Mouse (Mus musculus) hindbrain, embryonic 14.5 days (tissue): Measurements from ENCODE around the gene Pigh. TPM values are rescaled to one million over a fixed set of nuclear protein-coding genes. Genes with fewer than 3 reads are reported as not detected.

Source experiments
- ATAC-seq: fragments of 200-750 bp; cut with Nextera tagmentation; 2 replicates; pipeline ENCODE4 v1.8.0; 2017; ENCODE audit warnings: moderate number of reproducible peaks, mild to moderate bottlenecking, moderate TSS enrichment, moderate library complexity; ENCODE audit not compliant: low FRiP score
- DNase-seq: peaks from one replicate; pipeline ENCODE4 v3.0.0-alpha.2; 2015; ENCODE audit warnings: low spot score
- H3K27ac ChIP-seq: fragments of 300-500 bp; sonication (generic); 2 replicates; pipeline ENCODE4 v1.5.1; 2014; ENCODE audit warnings: mild to moderate bottlenecking, moderate library complexity
- H3K27me3 ChIP-seq: fragments of 300-500 bp; sonication (generic); 2 replicates; pipeline ENCODE4 v1.6.1; 2014; ENCODE audit warnings: mild to moderate bottlenecking, low read length, mixed read lengths; ENCODE audit not compliant: control insufficient read depth, insufficient read depth
- H3K36me3 ChIP-seq: fragments of 300-500 bp; sonication (generic); replicated peaks from 2 replicates; pipeline ENCODE4 v1.6.1; 2014; ENCODE audit not compliant: control insufficient read depth, insufficient read depth
- H3K4me1 ChIP-seq: fragments of 300-500 bp; sonication (generic); replicated peaks from 2 replicates; pipeline ENCODE4 v1.6.1; 2014; ENCODE audit warnings: antibody characterized with exemption, low read length, mixed read lengths; ENCODE audit not compliant: control insufficient read depth, insufficient read depth
- H3K4me2 ChIP-seq: fragments of 300-500 bp; sonication (generic); replicated peaks from 2 replicates; pipeline ENCODE4 v1.6.1; 2014; ENCODE audit warnings: mild to moderate bottlenecking, moderate library complexity
- H3K4me3 ChIP-seq: fragments of 300-500 bp; sonication (generic); replicated peaks from 2 replicates; pipeline ENCODE4 v1.5.1; 2014; ENCODE audit warnings: mild to moderate bottlenecking, low read length
- H3K9ac ChIP-seq: fragments of 300-500 bp; sonication (generic); 2 replicates; pipeline ENCODE4 v1.6.1; 2014
- H3K9me3 ChIP-seq: fragments of 300-500 bp; sonication (generic); 2 replicates; pipeline ENCODE4 v1.6.1; 2016; ENCODE audit warnings: low read length; ENCODE audit not compliant: control insufficient read depth
- WGBS: fragments of 180-500 bp; shearing (Covaris S2); extraction: QIAGEN DNeasy Blood & Tissue Kit; methylation state at CpG from one replicate; pipeline ENCODE4 v1.1.7; 2014; 5-methylcytosine and 5-hydroxymethylcytosine counted together
- polyA plus RNA-seq: library from polyadenylated mRNA; unstranded; fragments of >200 nt; fragmentation: Nextera tagmentation; extraction: Ambion mirVana; gene quantifications from 2 replicates; pipeline ENCODE4 v1.2.1, GENCODE M21; 2014

Gene Pigh
- polyA plus RNA-seq, 1 experiment from 2014 or later: 16.4 TPM

- 95% methylated on average over 7 of the region's 7 CpGs for WGBS
- no peak for ATAC-seq
- no peaks in the 10 kb centered on the region for H3K4me1 ChIP-seq
- H3K9ac ChIP-seq: no peak overlapping the region
- no peak for DNase-seq
- no peak overlapping the region for H3K27ac ChIP-seq
- H3K36me3 ChIP-seq: peaks cover 22% of the 10 kb centered on the region
- no peaks in the 10 kb centered on the region for H3K27me3 ChIP-seq
- no peak overlapping the region for H3K4me2 ChIP-seq
- no peak overlapping the region for H3K4me3 ChIP-seq
- H3K9me3 ChIP-seq: no peaks in the 10 kb centered on the region
Observed at GRCm38 (mm10) chr12:79055276-79055675, 34.2 kb downstream of the Pigh start.

GRCm38 (mm10) chr12:79052073-79052472 is 37.4 kb downstream of the Pigh start:
- no peak overlapping the region for H3K4me2 ChIP-seq
- H3K4me1 ChIP-seq: no peaks in the 10 kb centered on the region
- peaks cover 22% of the 10 kb centered on the region for H3K36me3 ChIP-seq
- H3K9ac ChIP-seq: no peak overlapping the region
- DNase-seq (no peak), ATAC-seq (no peak)
- no peak overlapping the region for H3K27ac ChIP-seq
- H3K9me3 ChIP-seq: no peaks in the 10 kb centered on the region
- no peaks in the 10 kb centered on the region for H3K27me3 ChIP-seq
- 92% methylated on average over 2 of the region's 2 CpGs for WGBS
- no peak overlapping the region for H3K4me3 ChIP-seq

DNA sequence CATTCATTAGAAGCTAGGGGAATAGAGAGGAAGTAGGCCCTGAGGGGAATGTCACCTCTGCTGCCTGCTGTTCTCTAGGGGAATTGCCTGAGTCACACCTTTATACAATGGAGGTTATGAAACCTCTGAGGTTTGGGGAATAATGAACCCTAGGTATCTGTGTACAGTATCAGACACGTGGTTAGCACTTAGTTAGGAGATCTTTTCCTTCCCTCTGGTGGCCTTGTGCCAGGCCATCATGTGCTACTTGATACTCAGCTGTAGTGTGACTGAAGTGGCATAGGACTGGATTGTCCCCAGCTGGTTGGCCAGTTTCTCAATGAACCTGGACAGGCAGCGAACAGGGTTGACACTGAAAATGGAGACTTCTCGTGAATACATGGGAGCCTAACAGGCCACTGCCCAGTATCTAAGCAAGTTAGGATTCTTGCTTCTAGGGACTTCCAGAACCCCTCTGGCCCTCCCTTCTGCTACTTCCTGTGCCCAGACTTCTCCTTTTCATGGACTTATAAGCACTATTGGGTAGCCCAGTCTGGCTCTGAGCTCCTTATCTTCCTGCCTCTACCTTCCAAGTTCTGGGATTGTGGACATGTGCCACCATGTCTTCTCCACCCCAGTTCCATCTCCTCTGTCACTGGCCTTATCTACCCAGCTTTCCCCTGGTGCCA is 38.8 kb downstream of the Pigh start:
- no peaks in the 10 kb centered on the region for H3K9me3 ChIP-seq
- no peak overlapping the region for H3K27ac ChIP-seq
- DNase-seq (no peak), ATAC-seq (no peak)
- WGBS: 91% methylated on average over 3 of the region's 3 CpGs
- no peaks in the 10 kb centered on the region for H3K27me3 ChIP-seq
- no peak overlapping the region for H3K4me3 ChIP-seq
- no peaks in the 10 kb centered on the region for H3K4me1 ChIP-seq
- peaks cover 18% of the 10 kb centered on the region for H3K36me3 ChIP-seq
- H3K4me2 ChIP-seq: no peak overlapping the region
- H3K9ac ChIP-seq: no peak overlapping the region

- Histone ChIP-seq H3K4me2 (no peak overlapping the region), H3K27ac (no peak overlapping the region), H3K27me3 (no peaks in the 10 kb centered on the region), H3K9ac (no peak overlapping the region), H3K4me1 (no peaks in the 10 kb centered on the region), H3K4me3 (no peak overlapping the region), H3K9me3 (no peaks in the 10 kb centered on the region), H3K36me3 (peaks cover 16% of the 10 kb centered on the region)
- no peak for DNase-seq
- ATAC-seq: no peak
- WGBS: 77% methylated on average over 2 of the region's 2 CpGs
Observed at GRCm38 (mm10) chr12:79049807-79050206, 39.6 kb downstream of the Pigh start.

- Histone ChIP-seq H3K27me3 (no peaks in the 10 kb centered on the region), H3K36me3 (peaks cover 17% of the 10 kb centered on the region; the same call in 1 of the 2 replicates), H3K27ac (no peak overlapping the region), H3K4me2 (no peak overlapping the region), H3K4me3 (no peak overlapping the region), H3K9ac (no peak overlapping the region), H3K9me3 (no peaks in the 10 kb centered on the region), H3K4me1 (no peaks in the 10 kb centered on the region)
- WGBS: 90% methylated on average over 1 of the region's 1 CpGs
- DNase-seq (no peak), ATAC-seq (no peak)
Observed at GRCm38 (mm10) chr12:79048898-79049297, 40.6 kb downstream of the Pigh start.

DNA sequence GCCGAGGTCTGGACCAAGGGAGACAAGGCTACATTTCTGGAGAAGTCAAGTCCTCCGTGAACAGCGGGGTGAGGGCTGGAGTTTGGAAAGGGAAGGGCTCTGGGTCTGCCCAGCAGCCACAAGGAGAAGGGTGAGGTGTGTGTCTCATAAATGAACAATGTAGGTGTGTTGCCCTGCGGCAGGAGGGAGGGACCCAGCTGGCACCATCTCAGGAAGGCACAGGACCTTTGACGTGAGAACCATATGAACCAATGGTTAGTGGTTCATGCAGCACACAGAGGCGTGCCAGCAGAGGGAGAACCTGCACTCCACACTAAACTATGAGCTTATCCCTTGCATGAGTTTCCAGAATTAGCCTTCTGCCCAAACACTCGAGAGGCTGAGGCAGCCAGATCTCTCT is 42.2 kb downstream of the Pigh start:
- Histone ChIP-seq H3K4me1 (no peaks in the 10 kb centered on the region), H3K27ac (no peak overlapping the region), H3K9me3 (no peaks in the 10 kb centered on the region), H3K4me3 (no peak overlapping the region), H3K27me3 (no peaks in the 10 kb centered on the region), H3K36me3 (peaks cover 23% of the 10 kb centered on the region; the same call in 1 of the 2 replicates), H3K4me2 (no peak overlapping the region), H3K9ac (no peak overlapping the region)
- DNase-seq: no peak
- no peak for ATAC-seq
- 90% methylated on average over 7 of the region's 7 CpGs for WGBS

DNA sequence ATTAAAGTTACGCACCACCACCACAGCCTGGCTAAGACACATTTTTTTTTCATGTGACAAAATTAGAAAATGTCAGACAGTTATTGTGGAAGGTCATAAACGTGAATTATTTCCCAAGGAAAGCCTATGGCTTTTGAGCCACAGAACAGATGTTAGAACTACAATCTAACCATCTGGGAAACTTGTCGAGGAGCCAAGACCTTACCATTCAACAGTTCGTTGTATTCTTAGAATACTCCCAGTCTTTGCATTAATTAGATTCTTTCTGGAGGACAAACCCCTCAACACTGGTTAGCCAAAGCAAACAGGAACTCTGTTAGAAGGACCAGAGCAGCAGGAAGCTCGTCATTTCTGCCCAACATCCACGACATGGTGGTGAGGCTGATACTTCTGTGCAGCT is 43.3 kb downstream of the Pigh start:
- Histone ChIP-seq H3K27me3 (no peaks in the 10 kb centered on the region), H3K4me3 (no peak overlapping the region), H3K27ac (no peak overlapping the region), H3K4me1 (no peaks in the 10 kb centered on the region), H3K9me3 (no peaks in the 10 kb centered on the region), H3K9ac (no peak overlapping the region), H3K36me3 (peaks cover 24% of the 10 kb centered on the region; the same call in 1 of the 2 replicates), H3K4me2 (no peak overlapping the region)
- ATAC-seq: no peak
- no peak for DNase-seq
- WGBS: 74% methylated on average over 6 of the region's 6 CpGs

DNA sequence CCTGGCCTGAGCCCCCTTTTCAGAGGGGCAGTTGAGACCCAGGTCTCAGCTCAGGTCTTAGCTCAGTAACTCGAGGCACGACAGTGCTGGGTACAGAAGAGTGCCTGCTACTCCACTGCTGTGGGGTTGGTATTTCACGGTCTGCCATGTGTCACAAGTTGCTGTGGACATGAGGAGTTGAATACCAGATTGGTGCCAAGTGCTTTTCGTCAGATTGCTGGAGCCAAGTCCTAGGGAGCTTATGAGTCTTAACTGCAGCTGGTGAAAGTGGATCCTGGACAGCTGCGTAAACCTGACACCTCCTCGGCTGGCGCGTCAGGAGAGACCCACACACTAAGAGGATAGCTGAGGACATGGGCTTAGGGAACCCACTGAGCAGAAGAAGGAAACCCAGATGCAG is 44.8 kb downstream of the Pigh start:
- 91% methylated on average over 8 of the region's 8 CpGs for WGBS
- peaks cover 19% of the 10 kb centered on the region; the same call in 1 of the 2 replicates for H3K36me3 ChIP-seq
- no peaks in the 10 kb centered on the region for H3K4me1 ChIP-seq
- ATAC-seq (no peak), DNase-seq (no peak)
- H3K9ac ChIP-seq: no peak overlapping the region
- no peaks in the 10 kb centered on the region for H3K27me3 ChIP-seq
- no peak overlapping the region for H3K4me2 ChIP-seq
- H3K27ac ChIP-seq: no peak overlapping the region
- H3K9me3 ChIP-seq: no peaks in the 10 kb centered on the region
- no peak overlapping the region for H3K4me3 ChIP-seq

GRCm38 (mm10) chr12:79041436-79041835 is 48.0 kb downstream of the Pigh start:
- Histone ChIP-seq H3K4me1 (no peaks in the 10 kb centered on the region), H3K9me3 (no peaks in the 10 kb centered on the region), H3K27me3 (no peaks in the 10 kb centered on the region), H3K4me3 (no peak overlapping the region), H3K4me2 (no peak overlapping the region), H3K36me3 (peaks cover 19% of the 10 kb centered on the region; the same call in 1 of the 2 replicates), H3K27ac (no peak overlapping the region), H3K9ac (no peak overlapping the region)
- ATAC-seq: no peak
- no peak for DNase-seq
